Mouse (Mus musculus): Measurements from ENCODE around the gene Sipa1. TPM values are rescaled to one million over a fixed set of nuclear protein-coding genes. Genes with fewer than 3 reads are reported as not detected.

The Sipa1 gene
- polyA plus RNA-seq, 1 experiment from 2014 or later: 14.1 TPM

DNA sequence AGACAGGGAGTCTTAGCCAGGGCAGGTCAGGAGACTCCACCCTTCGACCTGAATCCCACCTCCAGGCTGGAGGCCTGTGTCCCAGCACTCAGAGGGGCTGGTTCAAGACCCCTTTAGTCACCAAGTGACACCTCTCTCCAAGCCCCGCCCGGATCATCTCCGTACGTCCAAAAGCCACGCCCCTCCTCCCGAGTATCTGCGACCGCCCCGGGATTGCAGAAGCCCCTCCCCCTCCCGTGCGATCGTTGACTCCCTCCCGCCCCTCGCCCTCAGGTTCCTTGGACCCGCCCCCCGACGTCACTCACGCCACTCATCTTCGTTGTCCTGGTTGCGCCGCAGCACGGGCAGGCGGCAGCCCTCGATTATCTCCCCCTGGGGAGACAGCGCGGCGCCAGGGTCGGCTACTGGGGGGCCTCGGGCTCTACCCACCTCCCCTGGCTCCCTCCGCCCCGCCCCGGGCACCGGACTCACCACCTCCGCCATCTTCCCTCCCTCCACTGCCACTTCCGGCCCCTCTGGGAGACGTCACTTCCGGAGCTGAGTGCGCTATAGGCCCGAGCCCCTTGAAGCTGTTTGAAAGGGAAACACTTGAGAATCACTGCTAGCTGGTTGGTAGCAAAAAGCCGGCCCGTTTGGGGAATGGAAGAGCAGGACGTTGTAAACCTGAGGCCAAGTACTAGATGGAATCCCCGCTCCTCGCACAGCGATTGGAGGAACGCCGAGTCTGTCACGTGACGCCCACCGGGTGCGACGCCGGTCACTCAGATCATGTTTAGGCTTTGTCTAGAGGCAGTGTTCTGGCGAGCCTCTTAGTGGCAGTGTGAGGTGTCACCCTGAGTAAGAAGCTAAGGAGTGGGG is 53.7 kb downstream of the Sipa1 start, which contains the start of gene Kat5:
Gene Kat5 (minus strand): TSS at position 691 of the 858 bp plus-strand sequence.
- ATAC-seq: peak; percentile 93
- Histone ChIP-seq H3K9me3 (no peaks in the 10 kb centered on the region), H3K9ac (replicated peaks) (peak within 1 kb of the TSS; percentile 82), H3K27ac (peak within 1 kb of the TSS; percentile 97), H3K27me3 (peaks cover 9% of the 10 kb centered on the region; the same call in 1 of the 2 replicates), H3K36me3 (peaks cover 39% of the 10 kb centered on the region), H3K4me1 (replicated peaks) (peaks cover 24% of the 10 kb centered on the region), H3K4me3 (replicated peaks) (peak within 1 kb of the TSS; percentile 63), H3K4me2 (replicated peaks) (peak within 1 kb of the TSS; percentile 77)
- under 1% methylated on average over 54 of the region's 55 CpGs for WGBS

DNA sequence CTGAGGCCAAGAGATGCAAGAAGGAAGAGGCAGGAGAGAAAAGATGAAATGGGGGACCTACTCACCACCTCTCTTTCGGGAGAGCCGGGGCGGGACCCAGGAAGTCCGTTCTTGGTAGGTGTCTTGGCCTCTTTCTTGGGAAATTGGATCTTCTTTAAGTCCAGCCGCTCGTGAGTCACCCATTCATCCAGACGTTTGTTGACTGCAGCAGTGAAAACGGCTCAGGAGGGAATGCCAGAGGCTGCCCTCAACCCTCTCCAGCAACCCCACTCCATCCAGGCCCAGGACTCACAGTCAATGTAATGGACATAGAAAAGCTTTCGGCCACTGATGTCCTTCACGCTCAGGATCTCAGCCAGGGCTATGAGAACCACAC is 54.3 kb downstream of the Sipa1 start:
- peak overlapping the region; percentile 63 for H3K4me3 ChIP-seq (replicated peaks)
- 0 out of 2 replicates have a peak, but pooled peaks have one; percentile 0 for ATAC-seq
- peak overlapping the region; percentile 82 for H3K9ac ChIP-seq (replicated peaks)
- H3K27ac ChIP-seq: peak overlapping the region; percentile 97
- 57% methylated on average over 10 of the region's 10 CpGs for WGBS
- H3K27me3 ChIP-seq: peaks cover 4% of the 10 kb centered on the region; the same call in 1 of the 2 replicates
- peaks cover 45% of the 10 kb centered on the region for H3K36me3 ChIP-seq
- no peaks in the 10 kb centered on the region for H3K9me3 ChIP-seq
- peaks cover 24% of the 10 kb centered on the region for H3K4me1 ChIP-seq (replicated peaks)
- H3K4me2 ChIP-seq (replicated peaks): peak overlapping the region; percentile 77

DNA sequence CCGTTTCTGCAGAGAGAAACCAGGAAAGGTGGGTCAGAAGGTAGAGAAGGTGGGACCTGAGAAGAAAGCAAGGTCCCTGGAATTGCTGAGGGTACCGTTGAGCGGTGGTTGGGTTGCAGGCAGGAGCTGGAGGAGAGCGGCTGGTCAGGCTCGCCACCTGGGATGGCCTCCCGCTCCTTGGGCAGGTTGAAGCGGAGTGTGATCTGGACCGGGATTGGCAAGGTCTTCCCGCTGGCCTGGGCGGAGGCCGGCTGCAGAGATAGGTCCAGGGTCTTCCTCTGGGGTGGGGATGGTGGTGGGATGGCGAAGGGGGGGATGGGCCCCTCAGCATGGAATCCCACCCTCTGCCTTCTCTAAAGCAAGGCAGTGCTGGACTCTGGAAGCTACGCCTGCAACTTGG is 54.8 kb downstream of the Sipa1 start:
- H3K36me3 ChIP-seq: peaks cover 50% of the 10 kb centered on the region
- 98% methylated on average over 13 of the region's 13 CpGs for WGBS
- peak overlapping the region; percentile 77 for H3K4me2 ChIP-seq (replicated peaks)
- peak overlapping the region; percentile 97; the same call in 1 of the 2 replicates for H3K27ac ChIP-seq
- no peaks in the 10 kb centered on the region for H3K27me3 ChIP-seq
- no peak for ATAC-seq
- H3K9ac ChIP-seq (replicated peaks): peak overlapping the region; percentile 82
- peaks cover 28% of the 10 kb centered on the region for H3K4me1 ChIP-seq (replicated peaks)
- no peaks in the 10 kb centered on the region for H3K9me3 ChIP-seq
- peak overlapping the region; percentile 63 for H3K4me3 ChIP-seq (replicated peaks)

DNA sequence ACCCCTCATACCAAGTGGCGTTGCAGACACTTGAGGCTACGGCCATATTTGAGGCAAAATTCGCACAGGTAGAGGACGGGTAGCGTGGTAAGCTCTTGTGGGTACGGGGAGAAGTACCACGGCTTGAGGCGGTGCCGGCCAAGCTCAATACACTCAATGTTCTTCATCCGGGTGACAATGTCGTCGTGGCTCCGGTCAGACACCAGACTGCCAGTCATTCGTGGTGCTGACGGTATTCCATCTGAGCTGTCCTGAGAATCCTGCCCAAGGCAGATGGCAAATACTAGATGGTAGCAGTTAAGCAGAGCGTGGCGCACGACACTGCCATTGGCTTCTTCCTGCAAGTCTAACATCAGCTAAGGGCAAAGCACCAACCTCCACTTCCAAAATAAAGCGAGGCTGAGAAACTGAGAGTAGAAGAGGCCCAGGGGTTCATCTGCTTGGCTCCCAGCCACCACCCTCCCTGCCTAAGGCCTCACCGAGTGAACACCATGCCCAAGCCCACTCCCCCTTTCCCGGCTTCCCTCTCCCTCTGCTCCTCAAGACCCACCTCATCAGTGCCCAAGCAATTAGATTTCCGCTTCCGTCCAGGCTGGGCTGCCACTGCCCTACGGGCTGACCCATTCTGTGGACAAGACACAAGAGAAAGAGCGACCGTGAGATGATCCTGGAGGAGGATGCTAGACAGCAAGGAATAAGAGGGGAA is 55.6 kb downstream of the Sipa1 start:
- Histone ChIP-seq H3K27ac (no peak overlapping the region), H3K36me3 (peaks cover 57% of the 10 kb centered on the region), H3K9ac (replicated peaks) (no peak overlapping the region), H3K9me3 (no peaks in the 10 kb centered on the region), H3K4me3 (replicated peaks) (peak overlapping the region; percentile 63; the same call in 1 of the 2 replicates), H3K4me2 (replicated peaks) (peak overlapping the region; percentile 77; the same call in 1 of the 2 replicates), H3K27me3 (no peaks in the 10 kb centered on the region), H3K4me1 (replicated peaks) (peaks cover 37% of the 10 kb centered on the region)
- no peak for ATAC-seq
- 95% methylated on average over 26 of the region's 26 CpGs for WGBS

GRCm38 (mm10) chr19:5606196-5606595 is 57.3 kb downstream of the Sipa1 start:
- peaks cover 57% of the 10 kb centered on the region for H3K36me3 ChIP-seq

GRCm38 (mm10) chr19:5605126-5605525 is 58.4 kb downstream of the Sipa1 start:
- Histone ChIP-seq H3K4me1 (replicated peaks) (peaks cover 41% of the 10 kb centered on the region), H3K4me3 (replicated peaks) (no peak overlapping the region), H3K9ac (replicated peaks) (no peak overlapping the region), H3K9me3 (no peaks in the 10 kb centered on the region), H3K36me3 (peaks cover 57% of the 10 kb centered on the region), H3K27me3 (no peaks in the 10 kb centered on the region), H3K27ac (no peak overlapping the region), H3K4me2 (replicated peaks) (no peak overlapping the region)
- 95% methylated on average over 7 of the region's 7 CpGs for WGBS
- ATAC-seq: no peak

More at GRCm38 (mm10) chr19:5606196-5606595, 57.3 kb downstream of the Sipa1 start:
- Histone ChIP-seq H3K4me1 (replicated peaks) (peaks cover 48% of the 10 kb centered on the region), H3K9ac (replicated peaks) (no peak overlapping the region), H3K9me3 (no peaks in the 10 kb centered on the region), H3K27ac (no peak overlapping the region), H3K27me3 (no peaks in the 10 kb centered on the region), H3K4me2 (replicated peaks) (no peak overlapping the region), H3K4me3 (replicated peaks) (no peak overlapping the region)
- WGBS: 86% methylated on average over 8 of the region's 8 CpGs
- no peak for ATAC-seq

DNA sequence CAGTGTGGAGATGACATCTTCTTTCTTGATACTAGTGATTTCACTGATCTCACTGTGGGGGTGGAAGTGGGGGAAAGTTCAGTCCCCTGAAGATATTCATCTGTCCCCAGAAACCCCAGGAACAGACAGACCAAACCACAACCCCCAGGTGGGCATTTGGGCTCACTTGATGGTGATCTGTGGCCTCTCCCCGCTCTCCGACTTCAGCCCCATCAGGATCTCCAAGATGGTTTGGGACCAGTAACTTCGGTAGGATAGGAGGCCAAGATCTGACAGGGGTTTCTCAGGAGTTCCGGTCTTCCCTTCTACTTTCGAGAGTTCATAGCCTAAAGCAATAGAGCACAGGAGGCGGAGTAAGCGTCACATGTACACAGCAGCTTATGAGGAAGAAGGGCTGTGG is 59.8 kb downstream of the Sipa1 start:
- ATAC-seq: no peak
- Histone ChIP-seq H3K27ac (no peak overlapping the region), H3K4me2 (replicated peaks) (0 out of 2 replicates have a peak overlapping the region, but pooled peaks have one; percentile 92), H3K4me1 (replicated peaks) (peaks cover 34% of the 10 kb centered on the region), H3K36me3 (peaks cover 57% of the 10 kb centered on the region), H3K4me3 (replicated peaks) (0 out of 2 replicates have a peak overlapping the region, but pooled peaks have one; percentile 83), H3K9ac (replicated peaks) (peak overlapping the region; percentile 19; the same call in 1 of the 2 replicates), H3K9me3 (no peaks in the 10 kb centered on the region), H3K27me3 (no peaks in the 10 kb centered on the region)
- WGBS: 96% methylated on average over 7 of the region's 7 CpGs

GRCm38 (mm10) chr19:5601752-5602541 is 61.6 kb downstream of the Sipa1 start, which contains the start of gene Rnaseh2c:
Rnaseh2c (plus strand) TSS chr19:5601873.
- no peaks in the 10 kb centered on the region for H3K9me3 ChIP-seq
- peak; percentile 94 for ATAC-seq
- H3K4me2 ChIP-seq (replicated peaks): peak within 1 kb of the TSS; percentile 92
- H3K27me3 ChIP-seq: no peaks in the 10 kb centered on the region
- H3K36me3 ChIP-seq: peaks cover 40% of the 10 kb centered on the region
- peaks cover 25% of the 10 kb centered on the region for H3K4me1 ChIP-seq (replicated peaks)
- H3K9ac ChIP-seq (replicated peaks): peak within 1 kb of the TSS; percentile 94
- H3K4me3 ChIP-seq (replicated peaks): peak within 1 kb of the TSS; percentile 83
- peak within 1 kb of the TSS; percentile 79 for H3K27ac ChIP-seq
- under 1% methylated on average over 64 of the region's 64 CpGs for WGBS

Small RNAs within 50 kb of the gene (microRNA-seq; reads per million reads assigned to microRNA genes)
- 0.62 reads per million for gene Mir6987

Other genes with a start within 250 kb of the Sipa1 start
- gene Drap1, start 238.7 kb downstream of the Sipa1 start, polyA plus RNA-seq (2015; fragmentation: Nextera tagmentation; extraction: Ambion mirVana): 303 and 313 TPM in 2 replicates
- gene AI837181, start 238.6 kb downstream of the Sipa1 start, polyA plus RNA-seq (2015; fragmentation: Nextera tagmentation; extraction: Ambion mirVana): 51.6 and 60.3 TPM in 2 replicates
- not detected in 2 replicates for gene Fosl1, start 216.2 kb downstream of the Sipa1 start, polyA plus RNA-seq (2015; fragmentation: Nextera tagmentation; extraction: Ambion mirVana)
- 6.9 and 9.7 TPM in 2 replicates for gene Ccdc85b, start 205.8 kb downstream of the Sipa1 start, polyA plus RNA-seq (2015; fragmentation: Nextera tagmentation; extraction: Ambion mirVana)
- 183 and 192 TPM in 2 replicates for gene Fibp, start 203.1 kb downstream of the Sipa1 start, polyA plus RNA-seq (2015; fragmentation: Nextera tagmentation; extraction: Ambion mirVana)
- 5.2 and 5.7 TPM in 2 replicates for gene Ctsw, start 195.2 kb downstream of the Sipa1 start, polyA plus RNA-seq (2015; fragmentation: Nextera tagmentation; extraction: Ambion mirVana)
- gene Efemp2, start 189.8 kb downstream of the Sipa1 start, polyA plus RNA-seq (2015; fragmentation: Nextera tagmentation; extraction: Ambion mirVana): 31.8 and 33.4 TPM in 2 replicates
- gene Mus81, start 175.3 kb downstream of the Sipa1 start, polyA plus RNA-seq (2015; fragmentation: Nextera tagmentation; extraction: Ambion mirVana): 52.1 and 53.2 TPM in 2 replicates
- 3,599 and 3,660 TPM in 2 replicates for gene Cfl1, start 173.3 kb downstream of the Sipa1 start, polyA plus RNA-seq (2015; fragmentation: Nextera tagmentation; extraction: Ambion mirVana)
- 0.26 and 0.27 TPM in 2 replicates for gene 1700020D05Rik, start 159.9 kb downstream of the Sipa1 start, polyA plus RNA-seq (2015; fragmentation: Nextera tagmentation; extraction: Ambion mirVana)
- 70.4 and 73.6 TPM in 2 replicates for gene Snx32, start 153.2 kb downstream of the Sipa1 start, polyA plus RNA-seq (2015; fragmentation: Nextera tagmentation; extraction: Ambion mirVana)
- gene Ovol1, start 103.1 kb downstream of the Sipa1 start, polyA plus RNA-seq (2015; fragmentation: Nextera tagmentation; extraction: Ambion mirVana): 0.14 TPM in 1 of 2 replicates, not detected in the other
- 2.0 and 2.3 TPM in 2 replicates for gene Ap5b1, start 95.7 kb downstream of the Sipa1 start, polyA plus RNA-seq (2015; fragmentation: Nextera tagmentation; extraction: Ambion mirVana)
- 91.3 and 98.9 TPM in 2 replicates for gene Rnaseh2c, start 61.8 kb downstream of the Sipa1 start, polyA plus RNA-seq (2015; fragmentation: Nextera tagmentation; extraction: Ambion mirVana)
- 82.3 and 89.3 TPM in 2 replicates for gene Kat5, start 53.5 kb downstream of the Sipa1 start, polyA plus RNA-seq (2015; fragmentation: Nextera tagmentation; extraction: Ambion mirVana)
- 30.9 and 35.4 TPM in 2 replicates for gene Rela, start 26.2 kb downstream of the Sipa1 start, polyA plus RNA-seq (2015; fragmentation: Nextera tagmentation; extraction: Ambion mirVana)
- gene Map3k11, start 25.0 kb upstream of the Sipa1 start, polyA plus RNA-seq (2015; fragmentation: Nextera tagmentation; extraction: Ambion mirVana): 11.4 and 15.1 TPM in 2 replicates
- gene Pcnx3, start 25.2 kb upstream of the Sipa1 start, polyA plus RNA-seq (2015; fragmentation: Nextera tagmentation; extraction: Ambion mirVana): 25.6 and 29.1 TPM in 2 replicates
- gene Kcnk7, start 40.7 kb upstream of the Sipa1 start, polyA plus RNA-seq (2015; fragmentation: Nextera tagmentation; extraction: Ambion mirVana): 0.15 TPM in 1 of 2 replicates, not detected in the other
- 8.9 and 10.5 TPM in 2 replicates for gene Ehbp1l1, start 62.6 kb upstream of the Sipa1 start, polyA plus RNA-seq (2015; fragmentation: Nextera tagmentation; extraction: Ambion mirVana)
- 179 and 197 TPM in 2 replicates for gene Fam89b, start 65.9 kb upstream of the Sipa1 start, polyA plus RNA-seq (2015; fragmentation: Nextera tagmentation; extraction: Ambion mirVana)
- gene Ltbp3, start 77.2 kb upstream of the Sipa1 start, polyA plus RNA-seq (2015; fragmentation: Nextera tagmentation; extraction: Ambion mirVana): 7.1 and 9.5 TPM in 2 replicates
- 64.9 and 70.0 TPM in 2 replicates for gene Scyl1, start 107.7 kb upstream of the Sipa1 start, polyA plus RNA-seq (2015; fragmentation: Nextera tagmentation; extraction: Ambion mirVana)
- 16.8 and 19.0 TPM in 2 replicates for gene Frmd8, start 211.6 kb upstream of the Sipa1 start, polyA plus RNA-seq (2015; fragmentation: Nextera tagmentation; extraction: Ambion mirVana)
- 1.4 and 2.0 TPM in 2 replicates for gene Slc25a45, start 214.1 kb upstream of the Sipa1 start, polyA plus RNA-seq (2015; fragmentation: Nextera tagmentation; extraction: Ambion mirVana)
- 16.4 and 16.9 TPM in 2 replicates for gene Tigd3, start 230.4 kb upstream of the Sipa1 start, polyA plus RNA-seq (2015; fragmentation: Nextera tagmentation; extraction: Ambion mirVana)
- gene Dpf2, start 249.3 kb upstream of the Sipa1 start, polyA plus RNA-seq (2015; fragmentation: Nextera tagmentation; extraction: Ambion mirVana): 157 and 158 TPM in 2 replicates